Mouse (Mus musculus) E14TG2a.4 (cell line): ENCODE data around the gene Sh3bp4.

Source experiments
- H3K27me3 ChIP-seq: 2 replicates; pipeline ENCODE4 v1.6.1; 2014; ENCODE audit warnings: low read length, control low read depth; ENCODE audit not compliant: insufficient read depth
- H3K36me3 ChIP-seq: 2 replicates; pipeline ENCODE4 v1.6.1; 2014; ENCODE audit warnings: low read length, control low read depth; ENCODE audit not compliant: insufficient read depth
- H3K4me1 ChIP-seq: replicated peaks from 2 replicates; pipeline ENCODE4 v1.6.1; 2014; ENCODE audit warnings: low read depth, low read length, control low read depth
- H3K4me3 ChIP-seq: replicated peaks from 2 replicates; pipeline ENCODE4 v1.5.1; 2014; ENCODE audit warnings: mild to moderate bottlenecking, low read length
- H3K9me3 ChIP-seq: 2 replicates; pipeline ENCODE4 v1.6.1; 2014; ENCODE audit warnings: low read length, control low read depth
- CTCF ChIP-seq: conservative IDR thresholded peaks from 2 replicates; pipeline ENCODE4 v1.5.1; 2014; ENCODE audit warnings: low read length
- NANOG ChIP-seq: IDR thresholded peaks from 2 replicates; pipeline ENCODE4 v1.6.1; 2014; ENCODE audit warnings: borderline replicate concordance, low read length, mixed read lengths
- POU5F1 ChIP-seq: IDR thresholded peaks from 2 replicates; pipeline ENCODE4 v1.6.1; 2014; ENCODE audit warnings: low read length, borderline replicate concordance

The Sh3bp4 gene

DNA sequence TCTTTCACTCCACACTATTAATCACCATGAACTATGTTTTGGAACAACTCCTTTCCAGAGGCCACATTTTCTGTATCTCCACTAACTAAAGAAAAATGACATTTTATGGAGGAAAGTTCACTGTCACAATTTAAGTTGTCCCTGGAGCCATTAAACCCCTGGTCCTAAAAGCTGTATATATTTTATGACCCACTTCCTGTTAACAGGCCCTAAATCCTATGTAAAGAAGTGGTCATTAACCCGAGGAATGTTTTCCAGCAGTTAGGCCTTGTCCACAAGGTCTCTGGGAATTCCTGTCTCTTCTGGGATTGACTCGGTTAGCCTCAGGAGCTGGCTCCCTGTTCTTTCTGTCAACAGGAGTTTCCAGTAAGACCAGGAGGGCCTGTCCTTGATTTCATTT is 30.4 kb upstream of the Sh3bp4 start:
- no peaks in the 10 kb centered on the region for H3K27me3 ChIP-seq
- peaks cover 26% of the 10 kb centered on the region for H3K9me3 ChIP-seq
- H3K4me3 ChIP-seq = no peak overlapping the region
- H3K36me3 ChIP-seq = no peaks in the 10 kb centered on the region
- TF ChIP-seq NANOG (no peak), CTCF (no peak)
- peaks cover 4% of the 10 kb centered on the region for H3K4me1 ChIP-seq

DNA sequence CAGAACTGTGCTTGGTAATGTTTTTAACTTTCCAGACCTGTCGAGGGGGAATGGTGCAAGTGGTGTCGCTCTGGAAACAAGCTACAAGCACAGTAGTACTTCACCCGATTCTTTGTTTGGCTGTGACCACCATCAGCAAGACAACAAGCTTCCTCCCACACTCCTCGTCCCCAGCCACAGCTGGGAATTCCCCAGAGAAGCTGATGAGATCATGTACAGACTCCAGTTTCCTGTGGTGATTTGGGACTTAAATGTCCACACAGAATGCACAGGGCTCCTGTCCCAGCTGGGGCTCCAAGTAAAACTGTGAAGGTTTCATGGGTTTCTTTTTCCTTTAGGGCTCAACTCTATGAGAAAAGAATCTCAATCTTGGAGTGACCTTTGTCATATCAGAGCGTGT is 28.9 kb upstream of the Sh3bp4 start:
- Histone ChIP-seq H3K4me3 (no peak overlapping the region), H3K27me3 (no peaks in the 10 kb centered on the region), H3K4me1 (peaks cover under 1% of the 10 kb centered on the region; the same call in 1 of the 2 replicates), H3K9me3 (peaks cover 37% of the 10 kb centered on the region), H3K36me3 (no peaks in the 10 kb centered on the region)
- TF ChIP-seq NANOG = no peak
- TF ChIP-seq CTCF = no peak
- no peak for TF ChIP-seq POU5F1

GRCm38 (mm10) chr1:89042081-89042480 is 28.1 kb upstream of the Sh3bp4 start:
- H3K4me3 ChIP-seq = no peak overlapping the region
- H3K4me1 ChIP-seq = no peaks in the 10 kb centered on the region
- peaks cover 39% of the 10 kb centered on the region for H3K9me3 ChIP-seq
- no peaks in the 10 kb centered on the region for H3K36me3 ChIP-seq
- no peaks in the 10 kb centered on the region for H3K27me3 ChIP-seq
- no peak for TF ChIP-seq NANOG
- TF ChIP-seq POU5F1 = no peak
- TF ChIP-seq CTCF = no peak

- no peak overlapping the region for H3K4me3 ChIP-seq
- no peak for TF ChIP-seq NANOG
- no peak for TF ChIP-seq CTCF
- TF ChIP-seq POU5F1 = no peak
- H3K27me3 ChIP-seq = no peaks in the 10 kb centered on the region
- H3K36me3 ChIP-seq = no peaks in the 10 kb centered on the region
- H3K4me1 ChIP-seq = no peaks in the 10 kb centered on the region
- peaks cover 39% of the 10 kb centered on the region for H3K9me3 ChIP-seq
Observed at GRCm38 (mm10) chr1:89042956-89043355, 27.3 kb upstream of the Sh3bp4 start.

DNA sequence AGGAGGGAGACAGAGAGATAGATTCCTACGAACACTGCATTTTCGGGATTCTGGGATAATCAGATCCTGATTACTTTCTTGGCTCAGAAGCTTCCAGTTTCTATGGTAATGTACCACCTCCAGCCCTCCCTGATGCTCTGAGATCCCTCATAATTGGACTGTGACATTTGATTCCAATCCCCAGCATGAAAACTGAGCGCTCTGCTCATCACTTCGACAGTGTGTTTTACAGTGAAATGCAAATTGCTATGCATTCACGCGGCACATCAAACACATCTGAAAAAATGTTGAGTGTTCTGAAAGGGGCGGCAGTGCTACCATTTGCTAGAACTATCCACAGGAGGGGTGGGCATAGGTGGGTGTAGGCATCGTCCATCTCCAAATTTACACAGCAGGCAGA is 24.8 kb upstream of the Sh3bp4 start:
- Histone ChIP-seq H3K27me3 (no peaks in the 10 kb centered on the region; the same call in 1 of the 2 replicates), H3K9me3 (peaks cover 39% of the 10 kb centered on the region), H3K4me1 (no peaks in the 10 kb centered on the region), H3K36me3 (no peaks in the 10 kb centered on the region), H3K4me3 (no peak overlapping the region)
- TF ChIP-seq POU5F1 (no peak), NANOG (no peak), CTCF (no peak)

DNA sequence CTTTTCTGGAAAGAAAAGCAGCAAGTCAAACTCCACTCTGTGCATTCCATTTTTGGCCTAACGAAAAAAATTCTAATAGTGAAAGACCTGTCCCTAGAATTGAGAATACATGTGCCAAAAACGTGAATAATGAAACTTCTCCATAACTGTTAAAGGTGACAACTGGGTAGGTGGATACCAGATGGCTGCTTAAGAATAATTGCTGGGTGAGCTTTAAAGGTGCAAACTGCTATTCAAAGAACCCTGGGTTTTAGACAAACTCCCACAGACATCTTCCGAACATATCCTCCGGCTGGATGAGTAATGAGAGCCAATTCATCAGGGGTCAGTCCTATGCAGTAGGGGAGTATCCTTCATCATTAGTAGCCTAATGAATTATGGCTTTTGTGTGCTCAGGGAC is 20.7 kb upstream of the Sh3bp4 start:
- no peak for TF ChIP-seq CTCF
- no peak for TF ChIP-seq POU5F1
- no peak for TF ChIP-seq NANOG
- Histone ChIP-seq H3K36me3 (no peaks in the 10 kb centered on the region), H3K9me3 (peaks cover 17% of the 10 kb centered on the region; the same call in 1 of the 2 replicates), H3K4me3 (no peak overlapping the region), H3K27me3 (no peaks in the 10 kb centered on the region; the same call in 1 of the 2 replicates), H3K4me1 (no peaks in the 10 kb centered on the region)

- TF ChIP-seq NANOG (no peak), POU5F1 (no peak), CTCF (no peak)
- peaks cover 6% of the 10 kb centered on the region; the same call in 1 of the 2 replicates for H3K4me1 ChIP-seq
- no peaks in the 10 kb centered on the region for H3K27me3 ChIP-seq
- H3K36me3 ChIP-seq = no peaks in the 10 kb centered on the region
- peaks cover 19% of the 10 kb centered on the region for H3K9me3 ChIP-seq
- no peak overlapping the region for H3K4me3 ChIP-seq
Observed at GRCm38 (mm10) chr1:89056175-89056574, 14.0 kb upstream of the Sh3bp4 start.

GRCm38 (mm10) chr1:89057430-89057829 is 12.8 kb upstream of the Sh3bp4 start:
- H3K4me3 ChIP-seq = no peak overlapping the region
- TF ChIP-seq POU5F1 = no peak
- no peak for TF ChIP-seq NANOG
- no peak for TF ChIP-seq CTCF
- peaks cover 6% of the 10 kb centered on the region; the same call in 1 of the 2 replicates for H3K4me1 ChIP-seq
- H3K27me3 ChIP-seq = no peaks in the 10 kb centered on the region
- no peaks in the 10 kb centered on the region for H3K36me3 ChIP-seq
- H3K9me3 ChIP-seq = peaks cover 26% of the 10 kb centered on the region

DNA sequence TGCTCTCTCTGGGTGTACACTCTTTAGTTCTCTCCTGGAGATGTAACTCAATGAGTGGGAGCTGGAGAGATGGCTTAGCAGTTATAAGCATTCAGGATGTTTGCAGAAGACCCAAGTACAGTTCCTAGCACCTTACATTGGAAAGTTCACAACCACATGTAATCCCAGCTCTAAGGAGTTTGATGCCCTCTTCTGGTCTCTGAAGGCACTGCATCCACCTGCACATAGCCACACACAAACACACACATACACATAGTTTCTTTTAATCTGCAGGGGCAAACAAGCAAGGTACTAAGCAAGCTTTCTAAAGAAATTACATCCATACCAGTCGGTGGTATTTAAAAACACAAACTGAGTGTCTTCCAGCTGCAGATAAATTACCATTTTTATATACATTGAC is 12.2 kb upstream of the Sh3bp4 start:
- Histone ChIP-seq H3K9me3 (peaks cover 22% of the 10 kb centered on the region), H3K4me3 (no peak overlapping the region), H3K27me3 (no peaks in the 10 kb centered on the region), H3K36me3 (no peaks in the 10 kb centered on the region), H3K4me1 (peaks cover 7% of the 10 kb centered on the region)
- TF ChIP-seq NANOG (no peak), CTCF (peak; percentile 67), POU5F1 (no peak)

DNA sequence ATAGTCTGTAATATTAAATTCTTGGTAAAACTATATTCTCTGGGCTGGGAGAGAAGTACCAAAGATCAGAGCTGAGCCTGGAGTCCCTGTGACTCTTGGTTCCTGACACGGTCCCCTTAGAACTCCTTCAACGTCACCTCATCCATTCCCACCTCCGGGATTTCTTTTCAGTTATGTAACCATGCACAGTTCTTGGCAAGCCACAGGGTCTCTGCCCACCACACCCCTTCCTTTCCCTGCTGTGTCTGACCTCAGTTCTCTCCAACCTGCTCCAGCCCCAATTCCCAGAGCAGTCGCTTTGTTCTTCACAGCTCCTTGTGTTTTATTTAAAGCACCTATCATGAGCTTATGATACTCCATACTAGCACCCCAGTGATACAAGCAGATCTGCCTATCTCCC is 7.2 kb upstream of the Sh3bp4 start:
- Histone ChIP-seq H3K36me3 (no peaks in the 10 kb centered on the region), H3K9me3 (peaks cover 16% of the 10 kb centered on the region), H3K27me3 (no peaks in the 10 kb centered on the region), H3K4me3 (no peak overlapping the region), H3K4me1 (peaks cover 9% of the 10 kb centered on the region)
- TF ChIP-seq NANOG (no peak), POU5F1 (no peak), CTCF (no peak)
